Mouse (Mus musculus) hindbrain, embryonic 15.5 days (tissue): ENCODE data around the gene Svep1. TPM values are rescaled to one million over a fixed set of nuclear protein-coding genes. Genes with fewer than 3 reads are reported as not detected.

Source experiments
- ATAC-seq: fragments of 200-750 bp; cut with Nextera tagmentation; 2 replicates; pipeline ENCODE4 v1.8.0; 2017; ENCODE audit warnings: low read depth, moderate number of reproducible peaks, moderate TSS enrichment; ENCODE audit not compliant: low FRiP score
- H3K27ac ChIP-seq: fragments of 300-500 bp; sonication (generic); replicated peaks from 2 replicates; pipeline ENCODE4 v1.5.1; 2015; ENCODE audit warnings: mild to moderate bottlenecking, inconsistent platforms
- H3K27me3 ChIP-seq: fragments of 300-500 bp; sonication (generic); 2 replicates; pipeline ENCODE4 v1.6.1; 2015; ENCODE audit warnings: control low read depth, inconsistent platforms
- H3K36me3 ChIP-seq: fragments of 300-500 bp; sonication (generic); 2 replicates; pipeline ENCODE4 v1.6.1; 2015; ENCODE audit warnings: control low read depth, inconsistent platforms
- H3K4me1 ChIP-seq: fragments of 300-500 bp; sonication (generic); replicated peaks from 2 replicates; pipeline ENCODE4 v1.6.1; 2015; ENCODE audit warnings: control low read depth, inconsistent platforms
- H3K4me2 ChIP-seq: fragments of 300-500 bp; sonication (generic); 2 replicates; pipeline ENCODE4 v1.6.1; 2015; ENCODE audit warnings: moderate library complexity, mild to moderate bottlenecking, inconsistent platforms
- H3K4me3 ChIP-seq: fragments of 300-500 bp; sonication (generic); 2 replicates; pipeline ENCODE4 v1.5.1; 2015; ENCODE audit warnings: mild to moderate bottlenecking, inconsistent platforms
- H3K9ac ChIP-seq: fragments of 300-500 bp; sonication (generic); 2 replicates; pipeline ENCODE4 v1.6.1; 2015; ENCODE audit warnings: inconsistent platforms
- H3K9me3 ChIP-seq: fragments of 300-500 bp; sonication (generic); 2 replicates; pipeline ENCODE4 v1.6.1; 2016; ENCODE audit warnings: control low read depth, inconsistent platforms
- WGBS: fragments of 180-500 bp; shearing (Covaris S2); methylation state at CpG from one replicate; pipeline ENCODE4 v1.1.7; 2015; 5-methylcytosine and 5-hydroxymethylcytosine counted together
- polyA plus RNA-seq: library from polyadenylated mRNA; unstranded; fragments of >200 nt; fragmentation: Nextera tagmentation; extraction: Ambion mirVana; gene quantifications from 2 replicates; pipeline ENCODE4 v1.2.1, GENCODE M21; 2015

Svep1 gene
- 1.2 and 1.3 TPM in 2 replicates for polyA plus RNA-seq

- peak; percentile 84 for ATAC-seq
- peak within 1 kb of the TSS; percentile 39 for H3K9ac ChIP-seq
- H3K27me3 ChIP-seq, result peaks cover 25% of the 10 kb centered on the region
- WGBS, result under 1% methylated on average over 46 of the region's 47 CpGs
- H3K4me1 ChIP-seq, result peaks cover 16% of the 10 kb centered on the region
- H3K27ac ChIP-seq, result no peak within 1 kb of the TSS
- peak within 1 kb of the TSS; percentile 99 for H3K4me2 ChIP-seq
- H3K9me3 ChIP-seq, result no peaks in the 10 kb centered on the region
- peak within 1 kb of the TSS; percentile 57 for H3K4me3 ChIP-seq
- no peaks in the 10 kb centered on the region for H3K36me3 ChIP-seq
Observed at GRCm38 (mm10) chr4:58206115-58206945, at the start of gene Svep1. Gene Svep1 (minus strand): TSS chr4:58206859.

- Histone ChIP-seq H3K9me3 (no peaks in the 10 kb centered on the region), H3K4me2 (no peak overlapping the region), H3K27me3 (no peaks in the 10 kb centered on the region), H3K9ac (no peak overlapping the region), H3K4me3 (no peak overlapping the region), H3K4me1 (no peaks in the 10 kb centered on the region), H3K36me3 (no peaks in the 10 kb centered on the region), H3K27ac (no peak overlapping the region)
- ATAC-seq, result 0 out of 2 replicates have a peak, but pooled peaks have one; percentile 45
- 42% methylated on average over 5 of the region's 5 CpGs for WGBS
Observed at GRCm38 (mm10) chr4:58253410-58253809, 46.8 kb upstream of the Svep1 start.

- no peaks in the 10 kb centered on the region for H3K4me1 ChIP-seq
- H3K27ac ChIP-seq, result no peak overlapping the region
- no peak overlapping the region for H3K4me2 ChIP-seq
- H3K36me3 ChIP-seq, result no peaks in the 10 kb centered on the region
- no peaks in the 10 kb centered on the region for H3K9me3 ChIP-seq
- H3K4me3 ChIP-seq, result no peak overlapping the region
- no peaks in the 10 kb centered on the region for H3K27me3 ChIP-seq
- H3K9ac ChIP-seq, result no peak overlapping the region
- 91% methylated on average over 3 of the region's 3 CpGs for WGBS
- ATAC-seq, result no peak
Observed at GRCm38 (mm10) chr4:58252381-58252780, 45.7 kb upstream of the Svep1 start.

DNA sequence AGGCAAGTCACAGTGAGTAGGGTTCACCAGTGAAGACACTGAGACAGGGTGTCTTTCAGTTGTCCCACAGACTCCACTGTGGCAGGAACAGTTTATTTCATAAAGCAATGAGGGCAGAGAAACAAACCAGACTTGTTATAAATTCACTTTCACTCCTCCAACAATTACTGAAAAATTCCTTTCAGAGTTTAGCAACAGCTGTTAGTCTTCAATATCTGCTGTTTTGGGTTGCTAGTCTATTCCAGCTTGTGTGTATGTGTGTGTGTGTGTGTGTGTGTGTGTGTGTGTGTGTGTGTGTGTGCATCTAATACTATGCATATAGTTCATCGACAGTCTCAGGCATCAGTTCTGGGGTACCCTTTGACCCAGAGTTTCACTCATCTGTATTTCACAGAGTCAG, 38.9 kb upstream of the Svep1 start:
- WGBS, result 90% methylated on average over 1 of the region's 1 CpGs
- H3K4me2 ChIP-seq, result no peak overlapping the region
- no peak overlapping the region for H3K27ac ChIP-seq
- no peak for ATAC-seq
- H3K4me1 ChIP-seq, result no peaks in the 10 kb centered on the region
- H3K9ac ChIP-seq, result no peak overlapping the region
- H3K9me3 ChIP-seq, result no peaks in the 10 kb centered on the region
- H3K27me3 ChIP-seq, result no peaks in the 10 kb centered on the region
- no peaks in the 10 kb centered on the region for H3K36me3 ChIP-seq
- no peak overlapping the region for H3K4me3 ChIP-seq

DNA sequence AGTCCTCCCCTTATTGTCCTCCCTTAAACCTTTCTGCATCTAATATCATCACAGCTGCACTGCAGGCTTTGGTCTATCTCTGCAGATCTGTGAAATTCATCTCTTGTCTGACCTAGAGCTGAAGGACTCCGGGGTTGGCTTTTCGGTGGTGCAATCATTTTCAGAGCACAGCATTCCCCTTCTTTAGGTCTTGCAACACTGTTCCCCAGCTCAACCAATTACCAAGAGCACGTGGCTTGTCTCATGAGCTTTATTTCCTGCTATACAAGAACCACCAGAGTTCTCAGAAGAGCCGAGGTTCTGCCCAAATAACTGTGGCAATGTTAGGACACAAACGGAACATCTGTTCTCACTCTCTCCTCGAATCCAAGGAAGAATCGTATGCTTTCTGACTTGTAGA, 33.8 kb upstream of the Svep1 start:
- H3K27ac ChIP-seq, result no peak overlapping the region
- H3K9ac ChIP-seq, result no peak overlapping the region
- no peaks in the 10 kb centered on the region for H3K27me3 ChIP-seq
- H3K9me3 ChIP-seq, result no peaks in the 10 kb centered on the region
- ATAC-seq, result no peak
- H3K36me3 ChIP-seq, result no peaks in the 10 kb centered on the region
- H3K4me2 ChIP-seq, result no peak overlapping the region
- WGBS, result 83% methylated on average over 7 of the region's 7 CpGs
- no peak overlapping the region for H3K4me3 ChIP-seq
- H3K4me1 ChIP-seq, result no peaks in the 10 kb centered on the region

GRCm38 (mm10) chr4:58235828-58236227, 29.2 kb upstream of the Svep1 start:
- no peaks in the 10 kb centered on the region for H3K4me1 ChIP-seq
- H3K4me2 ChIP-seq, result no peak overlapping the region
- 67% methylated on average over 6 of the region's 6 CpGs for WGBS
- H3K9me3 ChIP-seq, result no peaks in the 10 kb centered on the region
- H3K27ac ChIP-seq, result no peak overlapping the region
- no peak overlapping the region for H3K4me3 ChIP-seq
- H3K36me3 ChIP-seq, result no peaks in the 10 kb centered on the region
- H3K9ac ChIP-seq, result no peak overlapping the region
- H3K27me3 ChIP-seq, result no peaks in the 10 kb centered on the region
- ATAC-seq, result no peak

DNA sequence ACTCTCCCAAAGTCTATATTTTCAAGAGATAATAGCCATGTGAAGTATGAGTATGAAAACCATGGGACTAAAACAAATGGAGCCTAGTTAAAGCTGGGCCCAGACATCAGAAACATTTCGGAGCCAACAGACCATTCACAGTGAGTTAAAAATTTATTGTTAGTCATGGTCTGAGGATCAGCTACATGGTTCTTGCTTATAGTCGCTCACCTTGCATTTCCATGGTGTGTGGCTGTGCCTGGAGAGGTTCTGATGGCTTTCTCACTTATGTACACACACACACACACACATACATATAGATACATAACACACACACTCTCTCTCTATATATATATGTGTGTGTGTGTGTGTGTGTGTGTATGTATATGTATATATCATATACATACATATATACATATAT, 16.8 kb upstream of the Svep1 start:
- H3K4me2 ChIP-seq, result no peak overlapping the region
- no peaks in the 10 kb centered on the region for H3K9me3 ChIP-seq
- H3K4me3 ChIP-seq, result no peak overlapping the region
- no peaks in the 10 kb centered on the region for H3K27me3 ChIP-seq
- WGBS, result 93% methylated on average over 2 of the region's 2 CpGs
- H3K4me1 ChIP-seq, result no peaks in the 10 kb centered on the region
- no peak overlapping the region for H3K27ac ChIP-seq
- no peak overlapping the region for H3K9ac ChIP-seq
- no peaks in the 10 kb centered on the region for H3K36me3 ChIP-seq
- no peak for ATAC-seq

DNA sequence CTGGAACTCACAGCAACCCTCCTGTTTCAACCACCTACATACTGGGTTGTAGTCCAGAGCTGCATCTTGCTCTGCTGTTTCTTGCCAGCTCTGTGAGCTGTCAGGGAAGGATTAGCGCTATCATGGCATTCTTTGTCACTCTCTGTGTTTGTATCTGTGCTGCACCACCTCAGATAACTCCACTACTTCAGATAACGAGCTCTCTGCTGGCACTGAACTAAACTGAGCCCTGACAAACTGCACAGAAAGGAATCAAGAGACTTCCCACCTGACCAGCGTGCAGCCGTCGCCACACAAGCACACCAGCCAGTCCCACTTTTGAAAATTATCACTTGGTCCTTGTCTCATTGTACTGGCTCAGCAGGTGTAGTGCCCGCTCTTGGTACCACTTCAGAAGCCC, 4.7 kb upstream of the Svep1 start:
- Histone ChIP-seq H3K4me2 (no peak overlapping the region), H3K27ac (no peak overlapping the region), H3K9me3 (no peaks in the 10 kb centered on the region), H3K4me1 (0 out of 2 replicates have a peak, but pooled peaks cover 6% of the 10 kb centered on the region), H3K9ac (no peak overlapping the region), H3K27me3 (peaks cover 8% of the 10 kb centered on the region; the same call in 1 of the 2 replicates), H3K36me3 (no peaks in the 10 kb centered on the region), H3K4me3 (no peak overlapping the region)
- WGBS, result 81% methylated on average over 6 of the region's 6 CpGs
- no peak for ATAC-seq

GRCm38 (mm10) chr4:58210557-58211090, 4.0 kb upstream of the Svep1 start:
- Histone ChIP-seq H3K4me3 (no peak overlapping the region), H3K27me3 (peaks cover 13% of the 10 kb centered on the region), H3K9me3 (no peaks in the 10 kb centered on the region), H3K4me1 (peaks cover 13% of the 10 kb centered on the region), H3K27ac (no peak overlapping the region), H3K4me2 (no peak overlapping the region), H3K9ac (no peak overlapping the region), H3K36me3 (no peaks in the 10 kb centered on the region)
- no peak for ATAC-seq
- 61% methylated on average over 5 of the region's 5 CpGs for WGBS

GRCm38 (mm10) chr4:58205750-58206114, 927 bp downstream of the Svep1 start:
- no peaks in the 10 kb centered on the region for H3K9me3 ChIP-seq
- 1% methylated on average over 31 of the region's 31 CpGs for WGBS
- H3K4me1 ChIP-seq, result peaks cover 16% of the 10 kb centered on the region
- H3K27ac ChIP-seq, result no peak overlapping the region
- peak overlapping the region; percentile 99 for H3K4me2 ChIP-seq
- no peaks in the 10 kb centered on the region for H3K36me3 ChIP-seq
- H3K27me3 ChIP-seq, result peaks cover 25% of the 10 kb centered on the region
- H3K9ac ChIP-seq, result peak overlapping the region; percentile 39
- ATAC-seq, result peak; percentile 61
- peak overlapping the region; percentile 57 for H3K4me3 ChIP-seq

DNA sequence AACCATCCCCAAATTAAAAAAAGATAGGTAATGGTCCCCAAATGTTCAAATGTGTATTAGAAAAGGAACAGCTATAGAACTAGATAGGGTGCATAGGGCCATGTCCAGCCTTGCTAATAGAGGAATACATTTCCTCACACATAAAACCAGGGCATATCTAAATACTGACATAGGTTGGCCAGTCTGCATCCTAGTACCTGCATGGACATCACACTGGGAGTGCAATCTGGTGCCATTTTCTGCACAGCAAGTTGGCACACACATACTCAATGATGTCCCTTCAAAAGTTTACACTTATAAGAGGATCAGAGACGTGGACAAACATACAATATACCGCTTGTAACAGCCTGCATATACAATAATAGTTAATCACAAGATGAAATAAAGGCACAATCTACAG, 5.0 kb downstream of the Svep1 start:
- 94% methylated on average over 2 of the region's 2 CpGs for WGBS
- H3K4me2 ChIP-seq, result no peak overlapping the region
- H3K27me3 ChIP-seq, result peaks cover 17% of the 10 kb centered on the region
- no peaks in the 10 kb centered on the region for H3K36me3 ChIP-seq
- H3K4me3 ChIP-seq, result no peak overlapping the region
- H3K9ac ChIP-seq, result no peak overlapping the region
- H3K4me1 ChIP-seq, result peaks cover 13% of the 10 kb centered on the region
- H3K9me3 ChIP-seq, result no peaks in the 10 kb centered on the region
- ATAC-seq, result no peak
- no peak overlapping the region for H3K27ac ChIP-seq

DNA sequence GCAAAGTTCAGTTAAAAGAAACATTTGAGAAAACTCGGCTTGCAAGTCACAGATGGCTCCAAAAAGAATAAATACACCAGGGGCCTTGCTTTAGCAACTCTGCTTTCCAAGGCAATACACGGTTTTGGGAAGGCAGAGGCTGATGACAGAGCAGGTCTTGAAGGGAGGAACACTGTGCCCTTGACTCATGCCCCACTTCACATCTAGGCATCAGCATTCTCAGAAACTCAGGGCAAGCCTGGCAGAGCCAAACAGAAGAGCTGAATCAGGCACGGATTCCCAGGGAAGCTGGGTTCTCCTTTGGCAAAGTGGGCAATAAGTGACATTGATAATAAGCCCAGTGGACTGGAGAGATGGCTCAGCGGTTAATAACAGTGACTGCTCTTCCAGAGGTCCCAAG, 5.8 kb downstream of the Svep1 start:
- WGBS, result 71% methylated on average over 4 of the region's 4 CpGs
- Histone ChIP-seq H3K27ac (no peak overlapping the region), H3K4me2 (no peak overlapping the region), H3K4me3 (no peak overlapping the region), H3K9ac (no peak overlapping the region), H3K4me1 (peaks cover 5% of the 10 kb centered on the region), H3K9me3 (no peaks in the 10 kb centered on the region), H3K36me3 (no peaks in the 10 kb centered on the region), H3K27me3 (peaks cover 14% of the 10 kb centered on the region)
- ATAC-seq, result no peak
